9 mouse cellular contexts compared by ENCODE assay signal in genomic region chr2:103483986-103484520, GRCm38 (mm10). TPM values are rescaled to one million over a fixed set of nuclear protein-coding genes. Genes with fewer than 3 reads are reported as not detected.
A peak's percentile ranks its signal among the peaks of the same experiment; 100 is the strongest.
DNase-seq lines count a peak whose midpoint lies in the region; ATAC-seq lines count a peak whose summit lies in the region.
"Had no signal": no experiment of that assay in that cellular context is flagged by ENCODE, and none has a peak within 500 bp of the region (broad histone marks: within the 10 kb centered on the region; RNA-seq: fewer than 3 reads in every experiment).

No protein-coding gene starts in this region.

- no peaks in the 10 kb centered on the region for H3K27me3 ChIP-seq in heart, embryonic 13.5 days (replicated peaks)
- no peaks in the 10 kb centered on the region for H3K27me3 ChIP-seq in hindbrain, embryonic 12.5 days
- H3K27me3 ChIP-seq in midbrain, embryonic 10.5 days (ENCODE audit: low read depth, poor library complexity, severe bottlenecking) = no peaks in the 10 kb centered on the region
- H3K27me3 ChIP-seq: Patski had no signal

- H3K9me3 ChIP-seq in heart, embryonic 13.5 days = no peaks in the 10 kb centered on the region
- no peaks in the 10 kb centered on the region for H3K9me3 ChIP-seq in hindbrain, embryonic 12.5 days (replicated peaks)
- no peaks in the 10 kb centered on the region for H3K9me3 ChIP-seq in midbrain, embryonic 10.5 days (replicated peaks)

- H3K9ac ChIP-seq in heart, embryonic 13.5 days = peak overlapping the region; percentile 96
- peak overlapping the region; percentile 85 for H3K9ac ChIP-seq in hindbrain, embryonic 12.5 days

- H3K4me3 ChIP-seq in heart, embryonic 13.5 days = peak overlapping the region; percentile 93
- H3K4me3 ChIP-seq in brown adipose tissue, adult 24 weeks (ENCODE audit: insufficient read depth, low read depth, low read length) = peak overlapping the region; percentile 93
- peak overlapping the region; percentile 79 for H3K4me3 ChIP-seq in hindbrain, embryonic 12.5 days
- peak overlapping the region; percentile 88 for H3K4me3 ChIP-seq in midbrain, embryonic 10.5 days

- peak overlapping the region; percentile 99 for H3K27ac ChIP-seq in heart, embryonic 13.5 days (replicated peaks)
- peak overlapping the region; percentile 14; the same call in 1 of the 2 replicates for H3K27ac ChIP-seq in brown adipose tissue, adult 24 weeks (replicated peaks; ENCODE audit: low read depth, low read length)
- H3K27ac ChIP-seq in hindbrain, embryonic 12.5 days = peak overlapping the region; percentile 97; the same call in 1 of the 2 replicates
- H3K27ac ChIP-seq in midbrain, embryonic 10.5 days (replicated peaks) = peak overlapping the region; percentile 97

- no peak for ATAC-seq in heart, embryonic 13.5 days (ENCODE audit: extremely low read depth, insufficient number of reproducible peaks, low FRiP score, low TSS enrichment)
- no peak for ATAC-seq in hindbrain, embryonic 12.5 days (ENCODE audit: low FRiP score)

- peaks cover 29% of the 10 kb centered on the region for H3K4me1 ChIP-seq in heart, embryonic 13.5 days
- H3K4me1 ChIP-seq in brown adipose tissue, adult 24 weeks (ENCODE audit: control insufficient read depth, insufficient read depth, insufficient read length, low read length) = peaks cover 17% of the 10 kb centered on the region
- H3K4me1 ChIP-seq in hindbrain, embryonic 12.5 days = peaks cover 18% of the 10 kb centered on the region
- H3K4me1 ChIP-seq in midbrain, embryonic 10.5 days = peaks cover 29% of the 10 kb centered on the region

- WGBS in heart, embryonic 13.5 days = 15% methylated on average over 5 of the region's 5 CpGs
- WGBS in hindbrain, embryonic 12.5 days = 39% methylated on average over 5 of the region's 5 CpGs
- 47% methylated on average over 5 of the region's 5 CpGs for WGBS in midbrain, embryonic 10.5 days

- H3K4me2 ChIP-seq in heart, embryonic 13.5 days = peak overlapping the region; percentile 87
- H3K4me2 ChIP-seq in hindbrain, embryonic 12.5 days (replicated peaks) = peak overlapping the region; percentile 66

- DNase-seq in heart, postnatal 4 days = no peak
- DNase-seq in midbrain, embryonic 10.5 days (ENCODE audit: low spot score) = no peak
- DNase-seq in adrenal gland, adult (ENCODE audit: inconsistent age in 2 of 2, low spot score in 1 of 2) = no peak
- DNase-seq in T-cell, adult 2 months (ENCODE audit: low spot score) = no peak
- no peak for DNase-seq in lung, adult 18-20 months

- H3K36me3 ChIP-seq in heart, embryonic 13.5 days = no peaks in the 10 kb centered on the region
- no peaks in the 10 kb centered on the region for H3K36me3 ChIP-seq in hindbrain, embryonic 12.5 days
- H3K36me3 ChIP-seq in midbrain, embryonic 10.5 days = no peaks in the 10 kb centered on the region; the same call in 1 of the 2 replicates

RNA-seq across cellular contexts. Expression of gene Cat, which starts 0.9 kb away (rescaled TPM):
- 71.3 and 81.0 TPM in 2 replicates for polyA plus RNA-seq in heart, embryonic 13.5 days (2015; fragmentation: Nextera tagmentation; extraction: Ambion mirVana)
- 100 to 1,000 TPM; 121 to 134 TPM for total RNA-seq in heart, postnatal 4 days (2021)
- 631 and 665 TPM in 2 replicates for polyA plus RNA-seq in brown adipose tissue, adult 24 weeks (2012; ENCODE audit: insufficient read depth, insufficient read length, missing spikeins)
- polyA plus RNA-seq in hindbrain, embryonic 12.5 days (2016; fragmentation: Nextera tagmentation; extraction: Ambion mirVana) = 91.6 and 107 TPM in 2 replicates
- polyA plus RNA-seq in midbrain, embryonic 10.5 days (2016; fragmentation: Nextera tagmentation; extraction: Ambion mirVana) = 102 and 115 TPM in 2 replicates

Comparison
In these comparisons a context has a peak if more than half of its experiments do, and no peak if none do; other contexts are left out.
1. H3K27ac ChIP-seq: peak in every context shown above with its lines; median percentile 99 in heart, embryonic 13.5 days; 97 in hindbrain, embryonic 12.5 days; 97 in midbrain, embryonic 10.5 days; 14 in brown adipose tissue, adult 24 weeks.